Mouse (Mus musculus) embryonic stem cell, embryonic (primary cell): Measurements from ENCODE around the gene C1rb.
"Not testable (repeated sequence)": the region's sequence is repeated elsewhere in the genome, so short reads cannot be mapped to it uniquely, and the experiment has no call there.

ENCODE experiments used
- CTCF ChIA-PET, 4 experiments: fragments of 300-600 bp in 2 of 4; fragments of 350-600 bp in 2 of 4; sonication (Branson Sonifier 250); formaldehyde crosslinking; loops; one replicate each; lab custom pipeline; 2022; ENCODE audit warnings: inconsistent platforms in 2 of 4; lab: Charles Lee
- POLR2A ChIA-PET, 4 experiments: fragments of 300-600 bp in 2 of 4; fragments of 350-600 bp in 2 of 4; sonication (Branson Sonifier 250); formaldehyde crosslinking; loops; one replicate each; lab custom pipeline; 2022; ENCODE audit warnings: antibody characterized with exemption in 4 of 4, inconsistent platforms in 1 of 4; lab: Charles Lee

Gene C1rb

GRCm38 (mm10) chr6:124570026-124570425 lies at the start of gene C1rb:
Gene C1rb, plus strand, starts transcription at chr6:124570294.
- POLR2A ChIA-PET, result no interaction called here
- CTCF ChIA-PET, result interaction anchor here in 3 of 4 experiments (0.7 to 1.6 kb wide), 4 partner anchors 58 to 321 kb away, joined by 3 to 8 read pairs (median 3); partner anchors contain the start of gene C1ra (in 1 of the 3)

DNA sequence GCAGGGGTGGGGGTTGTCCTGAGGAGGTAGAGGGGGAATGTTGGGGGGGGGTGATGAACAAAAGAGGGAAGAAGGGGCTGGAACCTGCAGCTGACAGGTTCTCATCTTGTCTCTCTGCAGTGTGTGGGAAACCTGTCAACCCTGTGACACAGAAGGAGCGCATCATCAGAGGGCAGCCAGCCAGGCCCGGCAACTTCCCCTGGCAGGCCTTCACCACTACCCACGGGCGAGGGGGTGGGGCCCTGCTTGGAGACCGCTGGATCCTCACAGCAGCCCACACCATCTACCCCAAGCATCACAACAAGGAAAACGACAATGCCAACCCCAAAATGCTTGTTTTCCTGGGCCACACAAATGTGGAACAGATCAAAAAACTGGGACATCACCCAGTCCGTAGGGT lies 48.0 kb upstream of the C1rb start:
- CTCF ChIA-PET, result not testable (repeated sequence)
- POLR2A ChIA-PET, result interaction anchor here in 1 of 4 experiments (1.0 kb wide), 1 partner anchor 30 kb away, joined by 3 read pairs; the partner anchor contains the start of gene C1rl

DNA sequence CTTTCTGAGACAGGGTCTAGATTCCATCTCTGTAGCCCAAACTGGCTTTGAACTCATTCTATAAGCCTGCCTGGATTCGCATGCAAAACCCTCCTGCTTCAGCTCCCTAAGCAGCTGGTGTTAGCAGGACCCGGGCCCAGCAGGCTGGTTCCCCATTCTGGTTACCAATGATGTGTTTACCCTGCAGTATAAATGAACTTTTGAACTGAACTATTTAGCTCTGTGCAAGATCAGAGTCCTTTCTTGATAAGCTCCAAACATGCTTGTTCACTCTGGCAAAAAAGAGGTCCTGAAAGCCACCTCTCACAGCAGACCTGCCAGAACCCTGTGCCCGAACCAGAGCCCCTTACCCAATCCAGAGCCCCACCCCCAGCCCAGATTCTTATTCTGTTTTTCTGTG lies 42.2 kb upstream of the C1rb start:
- CTCF ChIA-PET, result interaction anchor here in 2 of 4 experiments (0.6 to 1.5 kb wide), 2 partner anchors 15 to 122 kb away, joined by 3 read pairs; partner anchors contain the start of gene C1s1 (in 1 of the 2)
- POLR2A ChIA-PET, result interaction anchor here in 1 of 4 experiments (1.4 kb wide), 1 partner anchor 19 kb away, joined by 7 read pairs; no protein-coding TSS in a partner anchor

- ChIA-PET CTCF (no interaction called here), POLR2A (interaction anchor here in 1 of 4 experiments (0.5 kb wide), 1 partner anchor 1657 kb away, joined by 3 read pairs; the partner anchor contains the start of gene Necap1)
Observed at GRCm38 (mm10) chr6:124531077-124531476, 39.0 kb upstream of the C1rb start.

DNA sequence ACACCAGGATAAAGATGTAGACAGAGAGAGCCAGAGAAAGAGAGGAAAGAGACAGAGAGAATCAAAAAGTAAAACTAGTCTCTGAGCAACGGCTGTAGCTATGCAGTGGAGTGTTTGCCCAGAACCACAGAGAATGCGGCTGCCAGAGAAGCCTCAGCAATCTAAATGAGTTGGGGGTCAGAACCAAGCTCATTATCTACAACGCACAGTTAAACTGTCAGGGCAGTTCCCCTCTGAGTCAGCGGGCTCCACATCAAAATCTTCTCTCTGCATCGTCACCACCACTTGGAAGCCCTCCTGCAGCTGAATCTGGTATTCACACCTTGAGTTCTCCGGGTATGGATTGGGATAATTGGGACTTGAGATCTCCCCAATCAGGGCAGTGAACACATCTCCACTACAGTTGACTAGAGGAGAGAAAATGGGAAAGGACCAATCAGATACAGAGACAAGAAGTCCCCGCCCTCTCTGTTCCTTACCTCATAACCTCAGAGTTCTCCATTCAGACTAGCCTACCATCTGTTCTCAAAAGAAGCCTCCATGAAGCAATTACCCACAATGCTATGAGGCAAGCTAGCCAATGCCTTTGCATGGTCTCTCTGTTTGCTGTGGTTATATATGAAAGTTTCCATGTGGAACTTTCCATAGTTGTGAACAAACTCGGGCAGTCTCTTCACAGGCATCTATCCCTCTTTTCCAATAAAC lies 33.8 kb upstream of the C1rb start:
- POLR2A ChIA-PET, result interaction anchor here in 1 of 4 experiments (0.7 kb wide), 1 partner anchor 30 kb away, joined by 10 read pairs; no protein-coding TSS in a partner anchor
- CTCF ChIA-PET, result interaction anchor here in 1 of 4 experiments (0.7 kb wide), 1 partner anchor 52 kb away, joined by 4 read pairs; no protein-coding TSS in a partner anchor

GRCm38 (mm10) chr6:124541176-124541575 lies 28.9 kb upstream of the C1rb start:
- CTCF ChIA-PET, POLR2A ChIA-PET: not testable (repeated sequence)

DNA sequence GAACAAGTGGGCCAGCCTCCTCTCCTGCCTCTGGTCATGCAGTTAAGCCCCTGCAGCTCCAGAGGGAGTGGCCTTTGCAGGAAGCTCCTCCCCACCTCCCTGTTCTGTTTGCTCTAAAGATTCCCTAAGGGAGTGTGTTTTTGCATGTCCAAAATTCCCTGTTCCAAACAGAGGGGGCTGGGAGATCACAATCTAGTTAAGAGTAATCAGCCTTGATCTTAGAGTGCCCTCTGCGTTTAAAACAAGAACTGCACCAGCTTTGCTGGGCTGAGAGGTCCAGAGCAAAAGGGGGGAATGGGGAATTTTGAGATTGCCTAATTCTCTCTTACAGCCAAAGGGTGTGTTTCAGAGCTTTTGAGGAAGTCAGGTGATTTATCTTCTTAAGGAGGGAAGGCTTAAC lies 27.8 kb upstream of the C1rb start, which contains the start of gene C1s1:
C1s1 (minus strand) TSS at position 76 of the 400 bp plus-strand sequence.
- CTCF ChIA-PET, result interaction anchor here (0.5 to 1.6 kb wide), 13 partner anchors 15 to 389 kb away, joined by 3 to 9 read pairs (median 4); partner anchors contain the start of genes C1rl (in 3 of the 4) and Mlf2 (in 1 of the 4)
- POLR2A ChIA-PET, result interaction anchor here in 3 of 4 experiments (0.6 to 2.0 kb wide), 5 partner anchors 49 to 65 kb away, joined by 3 to 10 read pairs (median 4); partner anchors contain the start of gene C1rl (in 2 of the 3)

- ChIA-PET POLR2A (no interaction called here), CTCF (no interaction called here)
Observed at GRCm38 (mm10) chr6:124544466-124544865, 25.6 kb upstream of the C1rb start.

DNA sequence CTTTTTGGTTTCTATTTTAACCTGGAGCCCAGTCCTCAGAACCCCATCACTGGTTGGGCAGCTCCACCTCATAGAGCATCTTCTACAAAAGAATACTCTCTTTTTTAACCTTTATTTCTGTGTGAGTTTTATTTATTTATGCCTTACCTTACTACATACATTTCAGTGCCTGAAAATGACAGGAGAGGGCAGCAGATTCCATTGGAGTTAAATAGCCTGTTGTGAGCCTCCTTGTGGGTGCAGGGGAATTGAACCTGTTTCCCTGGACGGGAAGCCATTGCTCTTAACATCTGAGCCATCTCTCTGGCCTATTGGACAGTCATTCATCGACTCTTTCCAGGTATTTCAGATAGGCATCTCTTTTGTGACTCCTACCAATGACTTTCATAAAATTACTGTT lies 24.7 kb upstream of the C1rb start:
- CTCF ChIA-PET, result no interaction called here
- POLR2A ChIA-PET, result interaction anchor here in 1 of 4 experiments (0.7 kb wide), 1 partner anchor 128 kb away, joined by 4 read pairs; no protein-coding TSS in a partner anchor

GRCm38 (mm10) chr6:124547979-124548378 lies 22.1 kb upstream of the C1rb start:
- POLR2A ChIA-PET, result not testable (repeated sequence)
- CTCF ChIA-PET, result interaction anchor here in 1 of 4 experiments (0.6 kb wide), 1 partner anchor 82 kb away, joined by 4 read pairs; no protein-coding TSS in a partner anchor

GRCm38 (mm10) chr6:124549023-124549550 lies 21.0 kb upstream of the C1rb start:
- ChIA-PET POLR2A (interaction anchor here in 2 of 4 experiments (0.6 kb wide), 2 partner anchors 41 to 106 kb away, joined by 3 to 5 read pairs; no protein-coding TSS in a partner anchor), CTCF (no interaction called here)

- POLR2A ChIA-PET, result interaction anchor here in 1 of 4 experiments (1.0 kb wide), 1 partner anchor 73 kb away, joined by 3 read pairs; no protein-coding TSS in a partner anchor
- CTCF ChIA-PET, result interaction anchor here in 2 of 4 experiments (0.8 to 1.2 kb wide), 2 partner anchors 74 to 80 kb away, joined by 3 to 4 read pairs; no protein-coding TSS in a partner anchor
Observed at GRCm38 (mm10) chr6:124552766-124553165, 17.3 kb upstream of the C1rb start.

DNA sequence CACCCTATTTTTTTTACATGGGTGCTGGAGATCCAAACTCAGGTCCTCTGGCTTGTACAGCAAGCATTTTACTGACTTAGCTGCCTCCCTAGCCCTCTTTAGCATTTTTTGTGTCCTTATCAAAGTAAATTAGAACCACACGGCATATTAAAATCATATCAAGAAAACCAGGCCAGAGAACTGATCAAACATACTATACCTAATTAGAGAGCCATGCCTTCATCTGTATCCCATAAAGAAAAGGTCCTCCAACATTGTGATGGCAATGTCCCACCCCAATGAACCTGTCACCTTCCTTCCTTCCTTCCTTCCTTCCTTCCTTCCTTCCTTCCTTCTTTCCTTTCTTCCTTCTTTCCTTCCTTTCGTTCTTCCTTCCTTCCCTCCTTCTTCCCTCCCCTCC lies 14.1 kb upstream of the C1rb start:
- CTCF ChIA-PET, result interaction anchor here in 1 of 4 experiments (0.6 kb wide), 1 partner anchor 15 kb away, joined by 3 read pairs; no protein-coding TSS in a partner anchor
- POLR2A ChIA-PET, result interaction anchor here in 1 of 4 experiments (0.5 to 0.6 kb wide), 2 partner anchors 106 to 207 kb away, joined by 3 to 7 read pairs; no protein-coding TSS in a partner anchor

- CTCF ChIA-PET, POLR2A ChIA-PET: not testable (repeated sequence)
Observed at GRCm38 (mm10) chr6:124561156-124561555, 8.9 kb upstream of the C1rb start.

DNA sequence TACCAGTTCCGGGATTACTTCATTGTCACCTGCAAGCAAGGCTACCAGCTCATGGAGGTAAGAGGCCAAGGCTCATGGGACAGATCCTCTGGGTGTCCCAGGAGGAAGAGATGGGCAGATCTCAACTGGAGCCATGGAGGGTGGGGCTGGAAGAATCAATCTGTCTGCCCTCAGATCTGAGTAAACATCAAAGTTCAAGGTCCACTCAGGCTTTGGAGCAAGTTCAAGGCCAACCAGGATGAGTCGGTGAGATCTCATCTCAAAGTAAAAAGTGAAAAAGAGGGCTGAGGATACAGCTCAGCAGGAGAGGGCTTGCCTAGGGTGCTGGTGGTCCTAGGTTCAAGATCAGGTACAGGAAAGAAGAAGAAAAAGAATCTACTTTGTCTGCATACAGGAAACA lies 8.5 kb upstream of the C1rb start:
- CTCF ChIA-PET, POLR2A ChIA-PET: not testable (repeated sequence)

DNA sequence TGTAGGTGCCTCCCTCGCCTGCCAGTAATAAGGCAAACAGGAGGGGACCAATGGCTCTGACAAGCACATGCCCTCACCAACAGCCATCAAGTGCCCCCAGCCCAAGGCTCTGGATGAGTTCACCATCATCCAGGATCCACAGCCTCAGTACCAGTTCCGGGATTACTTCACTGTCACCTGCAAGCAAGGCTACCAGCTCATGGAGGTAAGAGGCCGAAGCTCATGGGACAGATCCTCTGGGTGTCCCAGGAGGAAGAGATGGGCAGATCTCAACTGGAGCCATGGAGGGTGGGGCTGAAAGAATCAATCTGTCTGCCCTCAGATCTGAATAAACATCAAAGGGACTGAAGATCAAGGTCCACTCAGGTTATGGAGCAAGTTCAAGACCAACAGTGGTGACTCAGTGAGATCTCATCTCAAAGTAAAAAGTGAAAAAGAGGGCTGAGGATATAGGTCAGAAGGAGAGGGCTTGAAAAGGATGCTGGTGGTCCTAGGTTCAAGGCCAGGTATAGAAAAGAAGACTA lies 5.1 kb downstream of the C1rb start:
- POLR2A ChIA-PET, CTCF ChIA-PET: not testable (repeated sequence)

GRCm38 (mm10) chr6:124580155-124580554 lies 10.1 kb downstream of the C1rb start:
- POLR2A ChIA-PET, CTCF ChIA-PET: not testable (repeated sequence)

- CTCF ChIA-PET, result interaction anchor here in 2 of 4 experiments (0.6 kb wide), 2 partner anchors 287 to 1997 kb away, joined by 3 read pairs; no protein-coding TSS in a partner anchor
Observed at GRCm38 (mm10) chr6:124582231-124582630, 12.1 kb downstream of the C1rb start.

DNA sequence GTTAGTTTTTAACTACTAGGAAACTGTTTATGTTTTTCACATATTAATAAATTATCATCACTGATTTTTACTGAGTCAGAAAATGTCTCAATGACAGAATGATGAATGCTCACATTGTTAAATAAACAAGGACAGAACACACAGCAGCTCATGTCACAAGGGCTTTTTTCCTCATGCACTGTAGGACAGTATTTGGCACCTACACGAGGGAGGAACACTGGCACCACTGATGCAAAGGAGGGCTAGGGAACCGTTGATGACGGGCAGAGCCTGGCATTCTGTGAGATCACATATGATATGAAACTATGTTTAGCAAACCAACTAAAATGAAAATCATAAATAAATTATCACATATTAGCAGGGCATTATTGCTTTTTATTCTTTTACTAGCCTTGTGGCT lies 14.8 kb downstream of the C1rb start:
- ChIA-PET POLR2A (no interaction called here), CTCF (interaction anchor here in 1 of 4 experiments (0.5 kb wide), 1 partner anchor 255 kb away, joined by 6 read pairs; no protein-coding TSS in a partner anchor)

More at GRCm38 (mm10) chr6:124582231-124582630, 12.1 kb downstream of the C1rb start:
- POLR2A ChIA-PET, result no interaction called here
